Mouse (Mus musculus): ENCODE measurements at regions not wholly inside any gene's neighbourhood (a gene's known extent, or its start where the extent isn't known, plus 50 kb on each side); places are given as distances from the start of the nearest gene placed in this dataset.
A peak's percentile ranks its signal among the peaks of the same experiment; 100 is the strongest.

DNA sequence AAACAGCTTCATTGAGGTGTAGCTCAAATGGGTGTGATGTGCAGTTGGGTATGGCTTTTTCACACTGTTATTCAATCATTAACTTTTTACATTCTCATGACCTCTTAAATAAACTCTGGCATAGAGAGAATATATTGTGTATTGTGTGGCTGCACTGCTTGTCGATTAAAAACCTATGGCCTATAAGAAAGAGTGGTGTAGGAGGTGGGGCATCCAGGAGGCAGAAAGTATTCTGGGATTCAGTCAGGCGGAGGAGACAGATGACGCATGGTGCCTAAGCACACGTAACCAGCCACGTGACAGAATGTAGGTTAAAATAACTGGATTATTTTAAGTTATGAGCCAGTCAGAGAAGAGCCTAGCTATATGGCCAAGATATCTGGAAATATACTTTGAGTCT is 78.2 kb upstream of the Slc16a7 start:
- no peak for DNase-seq (ENCODE audit: low spot score)

DNA sequence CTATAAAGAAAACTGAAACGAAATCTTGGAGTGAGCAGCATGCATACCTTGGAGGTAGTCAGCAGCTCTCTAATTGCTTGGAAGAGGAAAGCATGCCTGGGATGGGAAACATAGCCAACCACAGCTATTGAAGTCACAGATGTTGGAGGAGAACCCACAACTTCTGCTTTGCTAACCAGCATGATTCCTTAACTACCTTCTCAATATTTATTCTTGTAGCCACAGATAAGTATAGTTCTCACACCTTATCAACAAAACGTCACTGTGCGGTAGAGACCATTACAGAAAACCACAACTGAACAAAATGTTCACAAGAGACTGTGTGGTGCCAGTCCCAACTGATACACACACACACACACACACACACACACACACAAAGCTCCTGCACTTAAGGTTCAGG is 99.1 kb upstream of the Slc16a7 start:
- no peak for DNase-seq (ENCODE audit: low spot score)

DNA sequence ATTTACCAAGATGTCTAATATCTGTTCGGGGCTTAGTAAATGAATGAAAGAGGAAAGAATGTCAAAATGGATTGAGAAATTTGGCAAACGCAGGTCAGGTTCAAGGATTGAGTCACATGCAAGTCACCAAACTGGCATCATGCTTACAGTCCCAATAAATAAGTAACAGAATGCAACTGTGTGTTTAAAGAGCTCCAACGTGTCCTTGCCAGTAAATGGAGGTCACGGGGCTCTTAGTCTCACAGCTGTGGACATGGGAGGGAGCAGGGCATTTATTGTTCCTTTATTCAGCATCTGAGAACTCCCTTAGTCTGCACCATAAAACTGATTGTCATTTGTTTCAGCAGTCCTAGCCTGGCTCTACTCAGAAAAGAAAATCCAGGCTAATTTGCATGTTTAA is 101.1 kb upstream of the Slc16a7 start:
- DNase-seq (ENCODE audit: low spot score) = no peak

DNA sequence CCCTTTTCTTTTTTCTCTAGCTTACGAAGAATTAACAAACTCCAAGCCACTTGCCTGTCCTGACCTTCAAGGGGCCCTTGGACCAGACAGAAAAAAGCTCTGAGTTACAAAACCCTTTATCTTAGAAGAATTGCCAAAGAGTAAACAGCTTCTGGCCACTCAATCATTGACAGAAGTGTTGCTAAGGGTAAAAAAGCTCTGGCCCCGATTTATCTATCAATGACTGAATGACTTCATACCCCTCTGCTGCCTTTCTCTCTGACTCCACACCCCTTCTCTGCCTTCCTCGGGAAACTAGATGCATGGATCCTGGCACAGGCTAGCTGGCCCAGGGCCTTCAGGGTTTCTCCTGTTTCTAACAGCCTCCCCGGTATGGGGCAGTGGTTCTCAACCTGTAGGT is 105.2 kb upstream of the Slc16a7 start:
- DNase-seq (ENCODE audit: low spot score) = no peak

DNA sequence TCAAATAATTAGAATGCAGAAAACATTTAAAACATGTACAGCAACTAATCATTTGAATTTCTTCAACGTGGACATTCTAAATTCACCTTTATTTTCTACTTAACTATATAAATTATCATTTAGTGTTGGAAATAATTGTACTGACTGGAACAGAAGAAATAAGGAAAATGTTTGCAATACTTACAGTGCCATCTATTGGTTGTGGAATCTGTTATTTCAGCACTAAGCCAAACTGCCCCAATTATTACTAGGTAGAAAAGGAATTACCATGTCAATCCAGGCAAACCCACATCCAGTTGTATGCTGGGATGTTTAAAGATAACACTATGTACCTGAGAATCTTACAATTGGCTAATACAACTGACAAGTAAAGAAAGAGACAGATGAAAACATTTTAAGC is 109.1 kb upstream of the Slc16a7 start:
- DNase-seq (ENCODE audit: low spot score) = no peak

DNA sequence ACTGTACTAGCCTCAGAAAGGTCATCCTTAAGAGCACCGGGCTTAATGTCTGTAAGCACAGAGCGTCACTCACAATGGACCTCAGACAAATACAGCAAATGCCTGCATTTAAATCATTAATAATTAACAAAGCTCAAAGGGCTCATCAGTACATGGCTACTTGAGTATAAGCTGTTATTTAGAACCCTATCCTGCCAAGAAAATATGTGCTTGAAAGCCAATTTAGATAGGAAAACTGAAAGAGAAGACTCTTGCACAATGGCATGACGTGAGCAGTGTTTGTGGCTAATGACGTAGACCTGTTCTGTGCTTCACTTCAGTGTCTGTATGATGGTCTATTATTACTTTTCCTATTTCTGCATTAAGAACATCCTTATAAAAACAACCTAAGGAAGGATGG is 111.1 kb upstream of the Slc16a7 start:
- DNase-seq (ENCODE audit: low spot score) = no peak

DNA sequence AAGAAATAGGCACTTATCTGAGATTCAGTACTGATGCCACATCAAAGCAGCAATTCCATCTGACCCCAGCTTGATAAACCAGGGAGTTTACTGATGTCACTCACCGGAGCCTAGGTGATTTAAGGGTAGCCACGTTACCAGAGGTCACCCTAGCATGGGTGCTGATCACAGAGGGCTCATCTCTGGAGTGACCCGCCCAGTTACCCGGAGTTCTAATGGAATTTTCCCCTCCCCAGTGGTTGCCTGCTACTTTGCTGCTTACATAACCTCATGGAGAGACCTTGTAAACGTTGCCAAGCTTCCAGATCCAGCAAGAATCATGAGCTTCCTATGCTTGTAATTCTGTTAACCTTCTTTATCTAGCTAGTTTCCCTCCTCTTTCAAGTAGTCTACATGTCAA is 125.8 kb upstream of the Slc16a7 start:
- DNase-seq (ENCODE audit: low spot score) = no peak

DNA sequence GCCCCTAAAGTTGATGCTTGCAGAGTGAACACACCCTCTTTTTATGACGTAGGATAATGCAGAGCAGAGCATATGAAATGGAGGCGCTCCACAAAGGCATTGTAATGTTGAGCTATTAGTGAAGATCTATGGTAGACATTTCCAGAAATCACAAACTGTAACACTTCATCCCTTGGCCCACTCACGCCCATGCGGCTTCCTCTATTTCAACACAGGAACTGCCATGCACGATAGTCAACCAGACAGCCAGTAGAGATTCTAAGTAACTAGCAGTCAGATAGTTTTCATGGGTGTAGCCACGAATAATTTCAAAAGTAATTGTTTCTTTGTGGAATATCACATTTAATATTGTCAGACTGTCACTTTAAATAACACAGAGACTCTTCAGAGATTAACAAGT is 141.6 kb upstream of the Slc16a7 start:
- DNase-seq (ENCODE audit: low spot score) = no peak

DNA sequence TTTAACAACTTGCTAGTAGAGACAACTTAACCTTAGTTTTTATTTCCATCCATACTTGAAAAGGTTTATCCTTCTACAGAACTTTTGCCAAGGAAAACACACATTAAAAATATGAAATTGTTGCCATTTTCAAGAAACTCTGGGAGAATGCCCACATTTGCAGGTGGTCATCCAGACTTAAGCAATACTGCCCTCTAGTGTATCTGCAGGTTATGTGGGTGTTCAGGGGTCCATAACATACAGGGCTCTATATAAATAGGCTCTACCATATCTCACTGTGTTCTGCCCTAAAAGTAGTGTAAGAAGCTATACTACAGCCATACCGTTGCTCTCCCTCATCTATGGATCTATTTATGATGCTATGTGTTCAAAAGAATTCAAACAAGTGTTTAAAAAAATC is 149.1 kb upstream of the Slc16a7 start:
- DNase-seq (ENCODE audit: low spot score) = peak; percentile 41

DNA sequence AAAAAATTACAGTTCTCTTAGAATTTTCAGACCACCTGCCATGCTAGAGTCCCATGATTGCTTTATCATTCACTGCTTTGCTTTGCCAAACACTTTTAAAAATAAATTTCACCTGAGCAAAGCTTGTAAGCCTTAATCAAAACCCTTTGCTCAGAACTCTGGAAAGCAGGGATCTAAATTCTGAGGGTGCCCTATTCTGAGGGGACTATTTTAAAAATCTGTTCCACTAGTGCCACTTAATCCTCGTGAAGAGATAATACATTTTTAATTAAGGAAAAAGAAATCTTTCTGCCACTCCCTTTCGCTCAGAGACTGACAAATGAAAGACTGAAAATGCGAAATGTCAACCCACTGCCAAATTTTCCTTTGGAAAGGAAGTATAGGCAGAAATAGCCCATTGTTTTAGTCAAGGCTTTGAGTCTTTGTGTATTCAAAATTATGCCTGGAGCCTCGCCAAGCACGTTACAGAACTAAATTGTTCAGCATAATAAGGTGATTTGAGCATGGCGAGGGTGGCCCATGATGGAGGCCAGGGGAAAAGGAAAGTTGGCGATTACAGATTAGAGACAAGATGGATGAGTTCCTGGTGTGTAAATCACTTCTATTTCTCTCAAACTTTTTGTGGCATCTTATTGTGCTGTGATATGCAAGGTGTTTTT is 197.4 kb upstream of the Slc16a7 start:
- peak; percentile 7 for DNase-seq (ENCODE audit: low spot score)

DNA sequence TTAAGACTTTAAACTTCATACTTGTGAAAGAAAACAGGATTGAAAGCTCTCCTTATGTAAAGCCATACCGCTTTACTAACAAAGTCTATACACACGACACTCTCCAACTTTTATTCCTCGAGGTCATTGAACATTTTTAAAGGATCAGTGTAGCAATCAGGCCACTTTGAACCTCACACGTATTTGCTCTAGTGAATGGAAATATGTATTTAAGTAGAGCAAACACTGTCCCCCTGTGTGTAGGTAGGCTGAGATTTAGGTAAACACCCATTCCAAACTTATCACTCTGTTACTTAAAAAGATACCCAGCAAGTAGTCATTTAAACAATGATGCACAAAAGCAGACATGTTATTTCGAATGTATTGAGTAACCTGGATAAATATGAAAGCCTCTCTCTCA is 203.7 kb upstream of the Slc16a7 start:
- DNase-seq (ENCODE audit: low spot score) = no peak

DNA sequence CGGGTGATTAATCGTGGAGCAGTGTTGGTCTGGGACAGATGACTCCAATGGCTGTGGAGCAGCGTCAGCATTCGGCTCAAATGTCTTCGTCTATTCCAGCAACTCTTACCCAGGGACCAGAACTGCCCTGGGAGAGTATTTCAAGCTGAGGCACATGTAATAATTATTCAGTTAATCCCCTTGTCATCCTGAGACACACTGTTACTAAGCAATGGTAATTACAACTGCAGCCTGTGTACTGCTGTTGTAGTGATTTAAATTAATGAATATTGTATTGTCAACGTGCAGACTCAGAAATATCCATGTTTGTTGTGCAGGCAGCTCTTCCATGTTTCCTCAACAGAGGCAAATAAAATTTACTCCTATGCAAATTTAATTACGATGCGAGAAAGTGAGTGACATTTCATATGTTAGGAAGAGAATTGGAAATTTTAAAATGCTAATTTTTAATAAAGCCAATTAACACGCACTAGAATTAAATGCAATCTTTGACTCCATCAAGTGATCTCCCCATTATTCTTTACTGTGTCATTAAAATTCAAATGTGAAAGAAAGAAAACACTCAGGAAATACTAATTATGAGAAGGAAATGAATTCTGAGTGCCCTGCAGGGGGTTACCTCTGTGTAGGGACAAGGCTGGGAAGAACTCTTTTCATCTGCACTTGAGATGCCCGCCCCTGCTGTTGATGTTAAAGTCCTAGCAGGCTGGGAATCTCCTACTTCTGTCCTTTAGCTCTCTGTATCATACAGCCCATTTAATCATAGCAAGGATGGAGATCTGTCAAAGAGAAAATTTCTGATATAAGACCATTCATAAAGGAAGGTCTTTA is 218.7 kb upstream of the Slc16a7 start:
- DNase-seq (ENCODE audit: low spot score) = no peak

DNA sequence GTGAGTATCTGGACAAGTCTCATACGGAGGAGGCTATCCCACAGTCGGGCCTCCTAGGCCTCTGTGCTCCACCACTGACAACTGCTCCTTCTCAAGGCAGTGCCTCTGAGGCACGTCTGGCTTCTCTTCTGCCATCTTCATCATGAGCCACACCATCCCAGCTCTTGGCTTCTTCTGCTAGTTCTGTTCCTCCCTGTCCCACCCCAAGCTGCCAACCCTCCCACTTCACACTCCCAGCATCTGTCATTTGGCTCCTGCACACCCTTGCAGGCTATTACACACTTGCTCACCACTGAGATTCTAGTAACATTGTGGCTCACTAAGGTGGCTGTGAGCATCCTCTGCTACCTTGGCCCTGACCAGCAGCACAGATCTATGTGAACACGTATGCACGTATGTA is 221.1 kb upstream of the Slc16a7 start:
- DNase-seq (ENCODE audit: low spot score) = no peak

DNA sequence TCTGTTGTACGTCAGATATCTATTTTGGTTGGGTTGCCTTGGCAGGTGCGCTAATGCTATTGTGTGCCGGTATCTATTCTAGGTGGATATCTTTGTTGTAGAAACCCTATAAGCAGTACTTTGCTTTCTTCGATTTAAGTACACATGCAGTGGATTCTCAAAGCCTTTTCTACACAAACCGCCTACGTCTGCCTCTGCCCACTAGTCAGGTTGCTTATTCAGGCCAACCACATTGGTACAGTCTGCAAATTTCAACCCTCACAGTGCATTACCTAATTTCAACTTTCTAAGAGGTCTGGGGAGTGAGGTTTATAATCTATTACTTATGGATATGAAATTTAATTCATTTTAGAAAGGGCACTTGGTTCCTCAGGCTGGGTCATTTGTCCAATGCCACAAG is 223.5 kb upstream of the Slc16a7 start:
- no peak for DNase-seq (ENCODE audit: low spot score)

DNA sequence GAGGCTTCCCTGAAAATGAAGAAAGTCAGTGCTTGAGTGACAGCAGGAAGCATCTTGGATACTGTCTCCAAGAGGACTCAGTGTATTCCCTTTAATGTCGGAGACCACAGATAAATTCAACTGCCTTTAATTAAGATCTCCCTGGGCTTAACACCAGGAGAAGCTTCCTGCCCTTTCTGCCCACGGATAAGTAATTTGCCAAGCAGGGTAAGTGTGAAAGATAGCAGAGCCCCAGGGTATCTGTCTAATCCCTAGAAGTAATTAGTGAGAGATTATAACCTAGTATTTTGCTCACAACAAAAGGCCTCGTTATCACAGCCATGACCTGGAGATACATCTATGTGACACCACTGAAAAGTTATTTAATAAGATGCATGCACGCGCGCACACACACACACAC is 232.1 kb upstream of the Slc16a7 start:
- DNase-seq (ENCODE audit: low spot score) = no peak

DNA sequence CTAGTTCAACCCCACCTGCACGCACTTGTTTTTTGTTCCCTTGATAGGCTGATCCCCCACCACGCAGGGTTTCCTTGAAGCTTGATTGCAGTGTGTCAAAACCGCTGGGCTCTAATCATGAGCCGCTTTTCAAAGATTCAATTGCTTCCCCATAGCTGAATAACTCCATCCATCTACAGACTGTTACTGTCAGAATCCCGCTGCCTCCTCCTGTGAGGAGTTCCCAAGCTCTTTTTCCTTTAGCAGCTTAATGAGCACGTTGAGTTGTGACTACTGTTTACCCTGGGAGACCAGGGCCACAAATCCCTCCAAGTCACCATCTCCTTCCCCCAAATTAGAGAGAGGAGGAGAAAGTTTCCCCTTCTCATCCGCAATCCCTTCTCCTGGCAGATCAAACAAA is 234.6 kb upstream of the Slc16a7 start:
- no peak for DNase-seq (ENCODE audit: low spot score)

DNA sequence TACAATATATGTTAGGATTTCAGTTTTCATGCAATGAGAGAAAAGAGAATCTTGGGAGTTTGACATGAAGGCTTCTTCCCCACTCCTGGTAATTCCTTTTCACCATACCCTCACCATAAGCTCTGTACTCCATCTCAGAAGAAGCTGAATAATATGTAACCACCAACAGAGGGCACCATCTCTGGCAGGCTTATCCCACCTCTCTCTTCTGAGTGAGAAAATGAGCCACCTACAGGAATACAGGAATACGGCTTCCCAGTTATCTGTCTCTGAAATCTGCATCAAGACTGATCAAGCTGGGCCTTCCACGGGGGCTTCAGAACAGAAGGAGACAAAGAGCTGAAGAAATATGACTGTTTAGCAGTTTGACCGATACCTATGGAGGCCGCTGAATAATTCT is 278.6 kb upstream of the Slc16a7 start:
- no peak for DNase-seq (ENCODE audit: low spot score)

DNA sequence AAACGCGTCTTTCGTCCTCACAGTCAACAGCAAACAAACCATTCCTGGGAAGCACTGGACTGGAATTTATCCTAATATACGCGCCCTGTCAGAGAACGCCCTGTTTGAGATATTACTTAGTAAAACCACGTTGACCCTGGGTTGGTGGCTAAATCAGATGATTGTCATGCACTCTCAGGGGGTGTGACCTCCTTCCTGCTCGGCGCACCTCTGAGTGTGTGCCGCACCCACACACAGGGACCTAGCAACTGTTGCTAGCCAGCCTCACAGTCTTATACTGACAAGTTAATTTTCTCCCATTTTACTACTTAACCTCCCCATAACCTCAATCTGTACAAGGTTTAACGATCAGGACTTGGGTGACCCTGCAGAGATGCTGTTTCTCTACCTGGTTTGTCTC is 284.4 kb upstream of the Slc16a7 start:
- no peak for DNase-seq (ENCODE audit: low spot score)

DNA sequence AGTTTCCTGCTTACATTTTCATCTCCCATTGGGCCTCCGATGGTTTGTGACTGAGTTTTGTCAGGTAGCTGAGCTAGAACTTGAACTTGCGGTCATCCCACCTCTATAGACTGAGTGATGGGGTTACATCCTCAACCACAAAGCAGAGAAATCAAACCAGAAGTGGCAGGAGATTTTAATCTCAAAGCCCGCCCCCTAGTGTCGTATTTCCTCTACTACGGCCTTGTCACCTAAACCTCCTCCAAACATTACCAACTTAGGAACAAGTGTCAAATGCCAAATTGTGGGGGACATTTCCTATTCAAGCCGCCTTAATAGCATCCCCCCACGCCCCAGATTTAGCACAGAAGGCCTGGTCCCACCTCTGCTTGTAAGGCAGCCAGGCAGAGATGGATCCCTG is 286.3 kb upstream of the Lrig3 start:
- DNase-seq (ENCODE audit: low spot score) = no peak

DNA sequence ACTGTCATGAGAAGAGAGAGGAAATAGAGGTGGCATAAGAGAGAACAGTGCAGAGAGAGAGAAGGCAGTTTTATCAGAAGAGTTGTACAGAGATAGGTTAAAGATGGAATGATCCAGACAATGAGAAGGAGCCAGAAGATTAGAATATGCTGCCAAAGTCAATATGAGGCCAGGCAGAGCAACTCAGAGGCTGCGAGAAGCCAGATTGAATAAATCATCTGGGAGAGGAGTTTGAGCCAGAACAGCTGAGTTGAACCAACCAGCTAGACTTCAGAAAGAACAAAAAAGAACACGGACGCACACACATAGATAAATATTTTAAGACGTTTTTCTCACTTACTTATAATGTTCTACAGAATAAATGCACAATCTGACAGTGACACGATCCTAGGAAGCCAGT is 280.8 kb upstream of the Lrig3 start:
- DNase-seq (ENCODE audit: low spot score) = no peak

DNA sequence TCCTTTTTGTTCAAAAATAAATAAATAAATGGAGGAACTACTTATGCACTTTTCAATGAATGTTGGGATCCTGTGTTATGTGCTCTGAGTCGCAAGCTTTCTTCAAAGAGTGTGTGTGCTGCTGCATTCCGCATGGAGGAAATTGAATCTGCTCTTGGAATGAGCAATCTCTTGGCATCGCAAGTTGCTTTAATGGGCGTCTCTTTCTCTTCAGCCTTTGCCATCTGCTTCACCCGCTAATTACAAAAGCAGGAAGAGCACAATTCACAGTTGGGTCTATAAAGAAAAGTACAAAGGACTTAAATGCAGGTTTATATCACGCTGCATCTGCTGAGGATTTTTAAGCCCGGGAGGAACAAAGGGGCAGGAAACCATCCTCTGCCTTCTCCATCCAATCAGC is 272.5 kb upstream of the Lrig3 start:
- DNase-seq (ENCODE audit: low spot score) = no peak

DNA sequence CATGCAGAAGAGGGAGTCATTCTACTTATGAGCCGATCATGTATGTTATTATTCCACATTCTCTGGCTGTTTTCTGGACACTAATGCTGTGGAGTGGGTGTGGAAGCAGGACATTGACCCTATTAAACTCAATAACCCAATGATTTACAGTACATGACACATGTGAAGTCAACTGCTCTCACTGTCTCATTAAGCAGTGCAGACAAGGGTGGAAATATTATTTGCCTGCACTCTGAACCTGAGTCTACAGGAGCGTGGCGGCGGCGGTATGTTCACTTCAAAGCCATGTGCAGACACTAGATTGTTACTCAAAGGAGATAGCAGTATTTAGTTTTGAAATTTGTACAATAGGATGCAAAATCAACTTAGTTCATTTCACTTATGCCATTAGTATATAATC is 269.8 kb upstream of the Lrig3 start:
- no peak for DNase-seq (ENCODE audit: low spot score)

DNA sequence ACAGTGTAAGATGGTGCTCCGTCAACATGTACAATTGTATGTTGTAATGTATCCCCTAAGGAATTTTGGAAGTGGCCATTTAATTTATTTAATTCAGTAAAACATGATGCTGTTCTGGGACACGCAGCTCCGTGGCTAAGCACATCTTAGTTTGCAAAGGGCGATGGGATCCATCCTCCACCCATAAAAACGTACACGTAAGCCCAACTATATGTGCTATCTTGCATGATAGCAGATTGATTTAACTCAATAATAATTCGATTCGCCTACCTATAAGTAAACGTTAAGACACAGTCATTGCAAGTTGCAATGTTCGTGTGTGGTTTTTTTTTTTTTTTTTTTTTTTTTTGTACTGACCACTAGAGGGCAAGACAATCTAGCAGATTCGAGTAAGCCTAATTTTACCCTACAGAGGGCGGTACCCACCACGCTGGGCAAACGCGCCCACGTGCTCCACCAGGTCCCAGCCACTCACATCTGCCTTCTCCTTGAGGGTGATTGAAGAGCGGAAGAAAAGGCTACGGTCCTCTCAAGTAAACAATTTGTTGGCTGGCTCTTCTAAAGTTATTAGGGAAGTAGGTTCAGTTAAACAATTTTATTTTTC is 240.8 kb upstream of the Lrig3 start:
- peak; percentile 85 for DNase-seq (ENCODE audit: low spot score)
